Mouse (Mus musculus) left cerebral cortex, postnatal 25 days (tissue): Measurements from ENCODE around the gene Lat2. TPM values are rescaled to one million over a fixed set of nuclear protein-coding genes. Genes with fewer than 3 reads are reported as not detected.

Source experiments
- DNase-seq, 2 experiments: peaks; one replicate each; pipeline ENCODE4 v3.0.0; 2022; ENCODE audit warnings: low spot score in 2 of 2, mixed read lengths in 1 of 2
- intact Hi-C: fragments of 180-260 bp; cut with DNase I; formaldehyde crosslinking; loops from one replicate; pipeline ENCODE4 v1.15.1; 2025
- total RNA-seq, 2 experiments: library from RNA; stranded (reverse); gene quantifications; 2 replicates each; pipeline ENCODE4 v1.2.3; 2021

The Lat2 gene
- total RNA-seq, 2 experiments from 2014 or later, result 1.5 to 4.2 TPM

DNA sequence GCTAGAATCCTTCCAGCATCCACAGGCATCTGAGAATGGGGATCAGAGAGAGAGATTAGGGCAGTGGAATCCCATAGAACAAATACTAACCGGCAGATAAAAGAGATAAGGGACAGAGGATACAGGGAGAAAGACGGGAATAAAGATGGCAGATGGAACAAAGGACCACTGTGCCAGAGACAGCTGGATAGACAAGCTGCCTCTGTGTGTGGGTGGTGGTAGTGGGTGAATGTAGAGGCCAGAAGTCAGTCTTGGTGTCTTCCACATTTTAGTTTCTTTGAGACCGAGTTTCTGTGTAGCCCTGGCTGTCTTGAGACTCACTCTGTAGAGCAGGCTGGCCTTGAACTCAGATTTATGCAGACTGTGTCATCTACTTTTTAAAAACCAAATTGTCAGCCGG lies 955 bp upstream of the Lat2 start:
- intact Hi-C loops, result no loop called here

GRCm38 (mm10) chr5:134615380-134615779 lies 555 bp upstream of the Lat2 start:
- intact Hi-C loops, result no loop called here
- DNase-seq, result no peak

More for the DNA sequence above, 955 bp upstream of the Lat2 start:
- DNase-seq, result no peak

GRCm38 (mm10) chr5:134614296-134614695 lies 529 bp downstream of the Lat2 start:
- no peak for DNase-seq
- intact Hi-C loops, result no loop called here

DNA sequence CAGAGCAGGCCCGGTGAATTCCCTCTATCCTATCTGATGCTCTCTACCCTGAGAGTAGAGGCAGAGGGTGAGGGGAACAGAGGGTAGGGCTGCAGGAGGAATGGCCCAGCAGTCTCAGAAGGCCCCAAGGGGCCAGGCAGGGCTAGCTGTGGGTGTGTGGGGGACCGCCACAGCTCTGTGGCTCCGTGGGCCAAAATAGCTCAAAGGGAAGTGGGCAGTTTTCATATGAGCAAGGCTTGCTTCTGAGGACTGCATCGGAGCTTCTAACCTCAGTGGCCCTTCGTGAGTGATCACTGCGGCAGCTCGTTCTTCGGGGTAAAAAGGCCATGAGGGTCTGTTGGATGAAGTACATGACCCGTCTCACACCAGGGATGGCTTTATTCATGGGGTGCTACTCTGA lies 1.1 kb downstream of the Lat2 start:
- no peak for DNase-seq
- intact Hi-C loops, result no loop called here

GRCm38 (mm10) chr5:134611810-134612521 lies 2.9 kb downstream of the Lat2 start:
- intact Hi-C loops, result no loop called here
- DNase-seq, result no peak

DNA sequence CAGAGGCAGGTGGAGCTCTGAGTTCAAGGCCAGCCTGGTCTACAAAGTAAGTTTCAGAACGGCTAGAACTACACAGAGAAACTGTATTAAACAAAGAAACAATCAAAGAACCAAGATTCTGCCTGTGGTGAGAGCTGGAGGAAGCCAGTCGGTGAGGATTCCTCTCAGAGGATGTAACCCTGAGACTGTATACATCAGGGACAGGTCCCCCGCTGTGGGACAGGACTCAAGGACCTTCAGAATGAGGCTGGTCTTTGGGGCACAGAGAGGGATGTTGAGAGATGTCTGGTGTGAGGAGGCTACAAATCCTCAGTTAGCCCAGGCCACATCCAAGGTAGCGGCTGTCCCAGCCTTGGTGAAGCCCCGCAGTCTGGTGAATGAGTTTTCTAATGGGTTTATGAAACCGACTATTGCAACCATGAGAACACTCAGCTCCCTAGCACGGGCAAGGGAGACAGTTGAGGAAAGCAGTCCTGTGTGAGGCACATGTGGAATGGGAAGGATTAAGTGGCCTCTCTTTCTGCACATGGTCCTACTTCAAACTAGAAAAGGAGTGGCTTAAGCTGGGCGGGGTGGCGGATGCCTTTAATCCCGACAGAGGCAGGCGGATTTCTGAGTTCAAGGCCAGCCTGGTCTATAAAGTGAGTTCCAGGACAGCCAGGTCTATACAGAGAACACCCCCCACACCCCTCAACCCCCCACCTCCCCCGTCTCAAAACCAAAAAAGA lies 4.7 kb downstream of the Lat2 start:
- intact Hi-C loops, result no loop called here
- DNase-seq, result no peak

DNA sequence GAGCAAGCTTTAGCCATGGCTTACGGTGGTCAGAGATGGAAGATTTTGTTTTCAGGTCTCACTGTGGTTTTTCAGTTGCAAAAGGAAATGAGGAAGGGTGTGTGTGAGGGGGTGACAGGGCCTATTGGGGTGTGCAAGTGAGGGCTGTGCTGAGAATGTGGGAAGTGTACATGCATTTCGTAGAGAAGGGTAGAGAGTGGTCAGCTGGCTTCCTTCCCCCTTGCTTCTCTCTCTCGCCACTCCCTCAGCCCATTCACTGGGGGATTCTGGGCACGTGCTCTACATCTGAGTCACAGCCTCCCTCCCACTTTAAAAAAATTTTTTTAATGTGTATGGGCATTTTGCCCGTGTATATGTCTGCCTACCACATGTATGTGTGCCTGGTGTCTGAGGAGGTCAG lies 7.7 kb downstream of the Lat2 start:
- intact Hi-C loops, result no loop called here
- DNase-seq, result no peak

DNA sequence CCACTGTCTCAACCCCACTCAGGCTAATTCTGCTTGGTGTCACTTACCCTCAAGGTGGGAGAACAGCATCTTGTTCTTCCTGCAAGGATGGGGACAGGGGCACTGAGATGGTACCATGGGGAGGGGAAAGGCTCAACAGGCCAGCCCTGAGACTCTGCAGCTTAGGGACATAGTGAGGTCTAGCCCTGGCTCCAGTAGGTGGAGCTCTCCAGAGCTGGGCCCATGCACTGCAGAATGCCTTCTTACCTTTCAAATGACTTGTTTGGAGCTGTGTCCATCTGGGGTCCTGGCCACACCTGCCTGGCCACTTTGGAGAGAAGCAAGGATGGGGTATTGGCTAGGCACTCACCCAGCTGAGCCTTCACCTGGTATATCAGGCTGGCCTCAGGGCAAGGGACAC lies 8.5 kb downstream of the Lat2 start:
- intact Hi-C loops, result no loop called here
- DNase-seq, result no peak

- intact Hi-C loops, result no loop called here
- DNase-seq, result no peak
Observed at GRCm38 (mm10) chr5:134604376-134604775, 10.4 kb downstream of the Lat2 start.

DNA sequence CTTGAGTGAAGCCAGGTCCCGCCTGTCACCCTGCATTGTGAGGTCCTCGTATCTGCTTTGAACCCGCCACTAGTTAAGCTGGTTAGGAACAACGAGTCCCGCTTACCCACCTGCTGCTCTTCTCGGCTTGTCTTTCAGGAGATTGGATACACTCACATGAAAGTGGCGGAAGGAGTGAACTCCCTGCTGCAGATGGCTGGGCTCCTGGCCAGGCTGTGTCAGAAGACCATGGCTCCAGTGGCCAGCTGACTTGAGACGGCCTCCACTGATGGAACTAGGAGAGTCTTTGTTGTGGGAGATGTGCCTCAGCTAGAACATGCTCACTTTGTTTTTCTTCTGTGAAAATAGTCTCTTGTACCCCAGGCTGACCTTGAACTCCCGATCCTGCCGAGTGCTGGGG lies 17.1 kb downstream of the Lat2 start:
- DNase-seq, result no peak
- intact Hi-C loops, result loop anchor here (10.0 kb wide), 1 partner anchor 223 kb away; no protein-coding TSS in a partner anchor

DNA sequence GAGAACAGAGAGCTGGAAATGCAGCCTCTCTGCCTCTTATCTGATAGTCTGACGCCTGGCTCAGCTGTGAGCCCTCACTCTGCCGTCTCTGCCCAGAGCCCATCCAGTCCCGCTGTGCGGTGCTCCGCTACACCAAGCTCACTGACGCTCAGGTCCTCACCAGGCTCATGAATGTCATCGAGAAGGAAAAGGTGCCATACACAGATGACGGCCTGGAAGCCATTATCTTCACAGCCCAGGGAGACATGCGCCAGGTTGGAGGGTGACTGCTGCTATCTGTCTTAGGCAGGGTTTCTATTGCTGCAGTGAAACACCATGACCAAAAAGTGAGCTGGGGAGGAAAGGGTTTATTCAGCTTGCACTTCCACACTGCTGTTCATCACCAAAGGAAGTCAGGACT lies 21.7 kb downstream of the Lat2 start:
- intact Hi-C loops, result loop anchor here (10.0 kb wide), 1 partner anchor 218 kb away; no protein-coding TSS in a partner anchor

DNA sequence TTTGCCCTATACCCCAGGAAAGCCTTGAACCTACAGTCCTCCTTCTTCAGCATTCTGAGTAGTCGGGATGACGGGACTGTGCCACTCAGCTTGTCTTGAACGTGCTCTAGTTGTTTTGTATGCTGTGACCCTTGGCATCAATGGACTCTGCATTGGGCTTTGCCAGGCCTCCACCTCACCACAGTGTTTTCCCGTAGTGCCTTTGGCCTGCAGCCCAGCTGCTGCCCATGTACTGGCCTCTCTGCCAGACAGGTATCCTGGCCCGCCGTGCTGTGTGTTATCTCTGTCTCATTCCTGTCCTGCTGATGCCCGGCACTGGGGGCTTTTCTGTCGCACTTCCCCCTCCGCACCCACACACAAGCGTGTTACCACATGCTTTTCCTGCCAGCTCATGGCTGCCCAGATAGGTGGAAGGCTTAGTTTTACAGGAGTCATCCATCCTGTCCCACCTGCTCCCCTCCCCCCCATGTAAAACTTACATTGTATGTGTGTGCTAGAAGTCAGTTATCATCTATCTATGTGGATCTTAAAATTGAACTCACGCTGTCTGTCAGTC lies 22.7 kb downstream of the Lat2 start:
- DNase-seq, result no peak
- intact Hi-C loops, result loop anchor here (10.0 kb wide), 1 partner anchor 217 kb away; no protein-coding TSS in a partner anchor

More for the DNA sequence above, 21.7 kb downstream of the Lat2 start:
- no peak for DNase-seq

GRCm38 (mm10) chr5:134589900-134590299 lies 24.9 kb downstream of the Lat2 start:
- DNase-seq, result no peak
- intact Hi-C loops, result loop anchor here (10.0 kb wide), 1 partner anchor 215 kb away; no protein-coding TSS in a partner anchor

DNA sequence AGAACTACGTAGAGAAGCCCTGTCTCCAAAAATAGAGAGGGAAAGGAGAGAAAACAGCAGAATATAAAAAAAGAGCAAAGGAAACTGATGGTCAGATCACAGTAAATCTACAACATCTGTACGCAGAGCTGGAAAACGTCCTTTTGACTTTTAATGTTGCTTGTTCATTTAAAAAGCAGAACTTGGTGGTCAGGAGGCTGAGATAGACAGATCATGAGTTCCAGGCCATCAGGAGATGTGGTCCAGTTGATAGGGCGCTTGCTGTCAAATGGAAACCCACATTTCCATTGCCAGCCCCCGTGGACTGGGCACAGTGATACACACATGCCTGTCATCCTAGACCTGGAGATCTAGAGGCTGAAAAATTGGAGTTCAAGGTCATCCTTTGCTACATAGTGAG lies 30.0 kb downstream of the Lat2 start:
- intact Hi-C loops, result no loop called here
- no peak for DNase-seq

GRCm38 (mm10) chr5:134583884-134584213 lies 31.0 kb downstream of the Lat2 start:
- intact Hi-C loops, result no loop called here
- no peak for DNase-seq

- no peak for DNase-seq
- intact Hi-C loops, result no loop called here
Observed at GRCm38 (mm10) chr5:134583006-134583883, 31.6 kb downstream of the Lat2 start.

- intact Hi-C loops, result no loop called here
Observed at GRCm38 (mm10) chr5:134582221-134582907, 32.5 kb downstream of the Lat2 start.

DNA sequence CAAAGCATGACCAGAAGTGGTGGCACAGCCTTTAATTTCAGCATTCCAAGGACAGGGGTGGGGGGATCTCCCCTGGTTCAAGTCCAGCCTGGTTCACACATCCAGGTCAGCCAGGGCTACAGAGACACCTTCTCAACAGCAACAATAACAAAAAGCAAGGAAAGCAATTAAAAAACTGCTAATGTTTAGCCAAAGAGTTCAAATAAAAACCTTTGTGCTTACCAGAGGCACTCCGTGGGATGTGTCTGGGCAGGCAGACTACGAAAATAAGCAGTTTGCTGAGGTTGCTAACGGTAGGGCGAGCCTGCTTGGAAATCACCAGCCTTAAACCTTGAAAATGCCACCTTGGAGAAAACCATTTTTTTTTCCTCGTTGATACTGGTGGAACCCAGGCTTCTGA lies 33.7 kb downstream of the Lat2 start, which contains the start of gene Rfc2:
Gene Rfc2, plus strand, starts transcription at position 221 of the 400 bp plus-strand sequence.
- DNase-seq, result no peak
- intact Hi-C loops, result loop anchor here (2.0 kb wide), 1 partner anchor 86 kb away; no protein-coding TSS in a partner anchor

More at GRCm38 (mm10) chr5:134582221-134582907, 32.5 kb downstream of the Lat2 start:
- peak; percentile 95 to 98 for DNase-seq

GRCm38 (mm10) chr5:134579135-134579534 lies 35.7 kb downstream of the Lat2 start:
- intact Hi-C loops, result no loop called here
- DNase-seq, result no peak
